Mouse (Mus musculus): ENCODE data around the gene Zfp583. TPM values are rescaled to one million over a fixed set of nuclear protein-coding genes. Genes with fewer than 3 reads are reported as not detected.
A peak's percentile ranks its signal among the peaks of the same experiment; 100 is the strongest.
"Not testable (repeated sequence)": the region's sequence is repeated elsewhere in the genome, so short reads cannot be mapped to it uniquely, and the experiment has no call there.

The Zfp583 gene
- polyA plus RNA-seq (2012; ENCODE audit: insufficient read depth, insufficient read length, missing spikeins) = 2.3 and 5.4 TPM in 2 replicates

DNA sequence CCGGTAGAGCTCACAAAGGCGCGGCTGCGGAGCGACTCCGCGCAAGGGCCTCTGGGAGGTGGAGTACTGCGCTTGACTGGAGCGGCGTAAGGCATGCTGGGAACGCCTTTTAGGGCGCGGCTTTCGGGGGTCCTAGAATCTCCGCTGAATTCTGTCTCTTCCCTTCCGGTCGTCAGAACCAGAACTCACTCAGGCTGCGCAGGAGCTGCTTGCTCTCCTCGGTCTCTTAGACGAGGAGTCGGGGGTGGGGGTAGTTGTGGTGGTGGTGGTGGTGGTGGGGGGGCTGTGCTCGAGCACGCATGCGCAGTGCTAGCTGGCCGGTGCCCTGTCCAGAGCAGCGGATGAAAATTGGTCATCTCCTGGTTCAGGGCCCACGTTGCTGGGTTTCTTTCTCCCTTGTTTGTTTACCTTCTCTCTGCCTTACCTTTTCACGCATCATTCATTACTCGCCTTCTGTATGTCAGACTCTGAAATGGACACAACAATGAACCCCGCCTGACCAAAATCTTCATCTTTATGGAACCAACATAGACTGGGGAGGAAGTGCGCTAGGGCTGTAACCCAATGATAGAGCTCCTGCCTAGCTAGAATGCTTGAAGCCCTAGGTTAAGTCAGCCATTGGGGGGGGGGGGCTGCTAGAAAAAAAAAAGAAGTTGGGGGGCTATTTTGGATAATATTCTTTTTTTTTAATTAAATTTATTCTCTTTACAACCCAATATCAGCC is at the start of gene Zfp583:
Gene Zfp583 (minus strand): TSS at position 53 of the 724 bp plus-strand sequence.
- H3K27ac ChIP-seq (replicated peaks; ENCODE audit: low read depth, low read length) = 0 out of 2 replicates have a peak within 1 kb of the TSS, but pooled peaks have one; percentile 9
- no peaks in the 10 kb centered on the region for H3K4me1 ChIP-seq (ENCODE audit: control insufficient read depth, insufficient read depth, insufficient read length, low read length)
- H3K4me3 ChIP-seq (ENCODE audit: insufficient read depth, low read depth, low read length) = peak within 1 kb of the TSS; percentile 79

GRCm38 (mm10) chr7:6378441-6378840 is 47.4 kb upstream of the Zfp583 start:
- H3K27ac ChIP-seq (replicated peaks; ENCODE audit: low read depth, low read length) = no peak overlapping the region
- no peak overlapping the region for H3K4me3 ChIP-seq (ENCODE audit: insufficient read depth, low read depth, low read length)
- H3K4me1 ChIP-seq (ENCODE audit: control insufficient read depth, insufficient read depth, insufficient read length, low read length) = no peaks in the 10 kb centered on the region

- no peaks in the 10 kb centered on the region for H3K4me1 ChIP-seq (ENCODE audit: control insufficient read depth, insufficient read depth, insufficient read length, low read length)
- no peak overlapping the region for H3K4me3 ChIP-seq (ENCODE audit: insufficient read depth, low read depth, low read length)
- H3K27ac ChIP-seq (replicated peaks; ENCODE audit: low read depth, low read length) = no peak overlapping the region
Observed at GRCm38 (mm10) chr7:6372993-6373392, 41.9 kb upstream of the Zfp583 start.

DNA sequence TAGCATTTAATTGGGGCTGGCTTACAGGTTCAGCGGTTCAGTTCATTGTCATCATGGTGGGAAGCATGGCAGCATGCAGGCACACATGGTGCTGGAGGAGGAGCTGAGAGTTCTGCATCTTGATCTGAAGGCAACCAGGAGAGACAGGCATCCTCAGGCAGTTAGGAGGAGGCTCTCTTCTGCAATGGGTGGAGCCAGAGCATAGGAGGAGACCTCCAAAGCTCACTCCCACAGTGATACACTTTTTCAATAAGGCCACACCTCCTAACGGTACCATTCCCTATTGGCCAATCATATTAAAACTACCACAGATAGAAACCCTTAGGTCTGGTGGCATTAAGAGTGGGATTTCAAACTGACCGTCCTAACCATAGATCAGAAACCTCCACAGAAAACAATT is 38.4 kb upstream of the Zfp583 start:
- Histone ChIP-seq H3K4me1 (ENCODE audit: control insufficient read depth, insufficient read depth, insufficient read length, low read length) (no peaks in the 10 kb centered on the region), H3K27ac (replicated peaks; ENCODE audit: low read depth, low read length) (no peak overlapping the region), H3K4me3 (ENCODE audit: insufficient read depth, low read depth, low read length) (no peak overlapping the region)

DNA sequence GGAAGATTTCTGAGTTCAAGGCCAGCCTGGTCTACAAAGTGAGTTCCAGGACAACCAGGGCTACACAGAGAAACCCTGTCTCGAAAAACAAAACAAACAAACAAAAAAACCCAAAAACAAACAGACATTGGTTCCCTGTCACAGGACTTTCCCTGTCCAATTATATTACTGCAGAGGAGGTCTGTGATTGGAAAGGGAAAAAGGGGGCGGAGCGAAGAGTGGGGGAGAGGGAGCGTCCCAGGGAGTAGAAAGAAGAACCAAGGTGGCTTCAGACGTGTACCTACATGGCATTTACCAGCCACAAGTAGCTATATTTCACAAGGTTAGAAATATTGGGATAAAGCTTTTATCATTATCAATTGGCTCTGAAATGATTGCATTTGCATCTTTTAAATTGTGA is 37.1 kb upstream of the Zfp583 start:
- H3K27ac ChIP-seq (replicated peaks; ENCODE audit: low read depth, low read length); H3K4me1 ChIP-seq (ENCODE audit: control insufficient read depth, insufficient read depth, insufficient read length, low read length); H3K4me3 ChIP-seq (ENCODE audit: insufficient read depth, low read depth, low read length): not testable (repeated sequence)

GRCm38 (mm10) chr7:6367185-6367584 is 36.1 kb upstream of the Zfp583 start:
- Histone ChIP-seq H3K4me1 (ENCODE audit: control insufficient read depth, insufficient read depth, insufficient read length, low read length) (peaks cover 6% of the 10 kb centered on the region), H3K4me3 (ENCODE audit: insufficient read depth, low read depth, low read length) (no peak overlapping the region), H3K27ac (replicated peaks; ENCODE audit: low read depth, low read length) (no peak overlapping the region)

DNA sequence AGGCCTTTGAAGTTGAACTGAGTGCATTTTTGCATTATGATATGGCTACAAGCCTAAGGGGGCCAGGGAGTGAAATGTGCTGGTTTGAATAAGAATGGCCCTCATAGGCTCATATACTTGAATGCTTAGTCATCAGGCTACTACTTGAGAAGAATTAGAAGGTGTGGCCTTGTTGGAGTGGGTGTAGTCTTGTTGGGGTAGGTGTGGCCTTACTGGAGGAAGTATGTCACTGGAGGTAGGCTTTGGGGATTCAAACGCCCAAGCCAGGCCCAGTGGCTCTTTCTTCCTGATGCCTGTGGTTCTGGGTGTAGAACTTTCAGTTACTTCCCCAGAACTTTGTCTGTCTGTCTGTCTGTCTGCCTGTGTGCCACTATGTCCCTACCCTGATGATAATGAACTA is 33.7 kb upstream of the Zfp583 start:
- no peak overlapping the region for H3K4me3 ChIP-seq (ENCODE audit: insufficient read depth, low read depth, low read length)
- no peak overlapping the region for H3K27ac ChIP-seq (replicated peaks; ENCODE audit: low read depth, low read length)
- peaks cover 6% of the 10 kb centered on the region for H3K4me1 ChIP-seq (ENCODE audit: control insufficient read depth, insufficient read depth, insufficient read length, low read length)

GRCm38 (mm10) chr7:6363047-6363488 is 32.0 kb upstream of the Zfp583 start, which contains the start of gene Zfp78:
TSS of gene Zfp78 (plus strand) at chr7:6363280.
- Histone ChIP-seq H3K4me1 (ENCODE audit: control insufficient read depth, insufficient read depth, insufficient read length, low read length) (peaks cover 6% of the 10 kb centered on the region), H3K4me3 (ENCODE audit: insufficient read depth, low read depth, low read length) (peak within 1 kb of the TSS; percentile 95), H3K27ac (replicated peaks; ENCODE audit: low read depth, low read length) (peak within 1 kb of the TSS; percentile 82)

DNA sequence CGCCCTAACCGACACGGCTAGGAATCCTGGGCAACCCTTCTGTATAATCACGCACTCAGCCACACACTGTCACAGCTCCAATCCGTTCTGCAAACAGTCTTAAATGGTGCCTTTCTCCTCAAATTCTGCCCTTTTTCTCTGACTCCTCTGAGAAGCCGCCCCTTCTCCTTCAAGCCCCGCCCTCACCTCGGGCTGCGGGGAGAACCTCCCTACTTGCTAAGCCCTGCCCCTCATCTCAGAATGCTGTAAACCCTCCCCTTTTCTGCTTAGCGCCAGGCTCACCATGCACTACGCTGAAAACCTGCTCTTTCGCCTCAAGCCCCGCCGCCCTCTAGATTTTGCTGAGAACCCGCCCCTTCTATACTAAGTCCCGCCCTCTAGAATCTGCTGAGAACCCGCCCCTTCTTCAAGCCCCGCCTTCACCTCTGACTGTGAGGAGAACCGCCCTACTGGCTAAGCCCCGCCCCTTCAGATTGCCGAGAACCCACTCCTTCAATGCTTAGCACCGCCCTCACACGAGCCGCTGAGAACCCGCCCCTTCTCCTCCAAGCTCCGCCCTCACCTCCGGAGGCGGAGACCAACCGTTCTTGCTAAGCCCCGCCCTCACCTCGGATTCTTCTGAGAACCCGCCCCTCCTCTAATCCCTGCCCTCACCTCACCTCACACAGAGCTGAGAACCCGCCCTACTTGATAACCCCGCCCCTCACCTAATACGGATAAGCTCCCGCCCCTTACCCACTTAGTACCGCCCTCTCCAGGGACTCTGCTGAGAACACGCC is 31.4 kb upstream of the Zfp583 start:
- Histone ChIP-seq H3K4me1 (ENCODE audit: control insufficient read depth, insufficient read depth, insufficient read length, low read length) (peaks cover 6% of the 10 kb centered on the region), H3K27ac (replicated peaks; ENCODE audit: low read depth, low read length) (0 out of 2 replicates have a peak overlapping the region, but pooled peaks have one; percentile 18), H3K4me3 (ENCODE audit: insufficient read depth, low read depth, low read length) (peak overlapping the region; percentile 95)

DNA sequence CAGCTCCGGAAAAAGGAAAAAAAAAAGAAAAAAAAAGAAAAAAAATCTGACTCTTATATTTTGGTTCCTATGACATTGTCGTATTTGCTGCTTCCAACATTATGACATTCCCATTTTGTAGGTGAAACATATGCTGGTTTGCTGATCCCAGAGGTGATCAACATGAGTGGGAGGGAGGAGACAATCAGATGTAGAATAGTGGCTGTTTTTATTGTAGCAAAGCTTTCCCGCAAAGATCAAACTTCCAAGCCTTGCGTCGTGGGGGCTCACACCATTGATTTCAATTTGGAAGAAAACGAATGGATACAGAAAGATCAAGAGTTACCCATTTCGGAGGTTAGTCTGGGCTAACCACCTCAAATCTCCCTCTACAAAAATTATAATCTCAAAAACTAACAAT is 30.7 kb upstream of the Zfp583 start:
- H3K4me1 ChIP-seq (ENCODE audit: control insufficient read depth, insufficient read depth, insufficient read length, low read length) = peaks cover 6% of the 10 kb centered on the region
- H3K27ac ChIP-seq (replicated peaks; ENCODE audit: low read depth, low read length) = no peak overlapping the region
- peak overlapping the region; percentile 66 for H3K4me3 ChIP-seq (ENCODE audit: insufficient read depth, low read depth, low read length)

DNA sequence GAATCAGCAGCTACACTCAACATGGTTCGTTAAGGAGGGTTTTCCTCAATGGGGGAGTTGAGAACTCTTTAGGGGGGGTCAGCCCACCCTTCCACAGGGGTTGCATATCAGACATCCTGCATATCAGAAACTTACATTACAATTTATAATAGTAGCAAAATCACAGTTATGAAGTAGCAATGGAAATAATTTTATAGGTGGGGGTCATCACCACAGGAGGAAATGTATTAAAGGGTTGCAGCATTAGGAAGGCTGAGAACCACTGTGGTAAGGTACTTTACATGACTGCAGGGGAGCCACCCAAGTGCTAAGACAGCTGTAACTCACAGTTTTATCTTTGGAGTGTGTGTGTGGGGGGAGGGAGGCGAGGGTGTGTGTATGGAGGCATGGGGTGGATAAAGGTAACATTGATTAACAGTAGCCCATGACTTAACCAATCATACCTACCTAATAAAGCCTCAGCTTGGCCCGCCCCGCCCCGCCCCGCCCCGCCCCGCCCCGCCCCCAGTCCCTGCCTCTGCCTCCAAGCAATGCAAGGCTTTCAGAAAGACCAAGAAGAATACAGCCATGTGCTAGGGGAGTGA is 29.5 kb upstream of the Zfp583 start:
- no peak overlapping the region for H3K4me3 ChIP-seq (ENCODE audit: insufficient read depth, low read depth, low read length)
- no peak overlapping the region for H3K27ac ChIP-seq (replicated peaks; ENCODE audit: low read depth, low read length)
- peaks cover 6% of the 10 kb centered on the region for H3K4me1 ChIP-seq (ENCODE audit: control insufficient read depth, insufficient read depth, insufficient read length, low read length)

DNA sequence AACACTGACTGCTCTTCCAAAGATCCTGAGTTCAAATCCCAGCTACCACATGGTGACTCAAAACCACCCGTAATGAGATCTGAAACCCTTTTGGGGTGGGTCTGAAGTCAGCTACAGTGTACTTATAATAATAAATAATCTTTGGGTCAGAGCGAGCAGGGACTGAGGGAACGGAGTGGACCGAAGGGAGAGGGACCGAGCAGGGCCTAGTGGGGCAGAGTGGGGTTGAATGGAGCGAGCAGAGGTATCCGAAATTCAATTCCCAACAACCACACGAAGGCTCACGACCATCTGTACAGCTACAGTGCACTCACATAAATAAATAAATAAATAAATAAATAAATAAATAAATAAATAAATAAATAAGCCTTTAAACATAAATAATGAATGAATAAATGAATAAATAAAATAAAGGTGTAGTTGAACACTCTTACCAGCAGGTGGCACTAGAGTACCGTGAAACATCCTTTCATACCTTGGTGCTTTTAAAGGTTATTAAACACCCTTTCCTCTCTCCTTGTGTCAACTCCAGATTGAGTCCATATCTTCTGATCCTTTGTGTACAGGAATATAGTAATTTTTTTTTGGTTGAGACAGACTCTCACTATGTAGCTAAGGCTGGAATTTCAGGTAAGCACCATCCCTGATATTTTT is 28.0 kb upstream of the Zfp583 start:
- Histone ChIP-seq H3K4me1 (ENCODE audit: control insufficient read depth, insufficient read depth, insufficient read length, low read length) (peaks cover 5% of the 10 kb centered on the region), H3K4me3 (ENCODE audit: insufficient read depth, low read depth, low read length) (no peak overlapping the region), H3K27ac (replicated peaks; ENCODE audit: low read depth, low read length) (no peak overlapping the region)

- Histone ChIP-seq H3K4me3 (ENCODE audit: insufficient read depth, low read depth, low read length) (no peak overlapping the region), H3K4me1 (ENCODE audit: control insufficient read depth, insufficient read depth, insufficient read length, low read length) (no peaks in the 10 kb centered on the region), H3K27ac (replicated peaks; ENCODE audit: low read depth, low read length) (no peak overlapping the region)
Observed at GRCm38 (mm10) chr7:6358121-6358520, 27.0 kb upstream of the Zfp583 start.

- no peak overlapping the region for H3K27ac ChIP-seq (replicated peaks; ENCODE audit: low read depth, low read length)
- peak overlapping the region; percentile 81 for H3K4me3 ChIP-seq (ENCODE audit: insufficient read depth, low read depth, low read length)
- no peaks in the 10 kb centered on the region for H3K4me1 ChIP-seq (ENCODE audit: control insufficient read depth, insufficient read depth, insufficient read length, low read length)
Observed at GRCm38 (mm10) chr7:6344124-6344523, 13.0 kb upstream of the Zfp583 start.

All from brown adipose tissue, adult 24 weeks (tissue).